Mouse (Mus musculus) G1E-ER4 (cell line): ENCODE results near the gene Ptch2. TPM values are rescaled to one million over a fixed set of nuclear protein-coding genes. Genes with fewer than 3 reads are reported as not detected.

Source experiments
- GATA1 ChIP-seq: IDR thresholded peaks from one replicate; pipeline ENCODE4 v1.8.0; 2012; ENCODE audit warnings: low read length, inconsistent platforms
- polyA plus RNA-seq: library from polyadenylated mRNA; stranded (reverse); fragments of >175 nt; gene quantifications from 2 replicates; pipeline ENCODE4 v1.2.3, GENCODE M21; 2012

The Ptch2 gene
- polyA plus RNA-seq, 1 experiment = 0.17 TPM

- TF ChIP-seq GATA1 = no peak
These were observed 55.5 kb downstream of the Ptch2 start for GRCm38 (mm10) chr4:117151416-117151815.

- TF ChIP-seq GATA1 = no peak
These were observed 56.8 kb downstream of the Ptch2 start for GRCm38 (mm10) chr4:117152714-117153113.

DNA sequence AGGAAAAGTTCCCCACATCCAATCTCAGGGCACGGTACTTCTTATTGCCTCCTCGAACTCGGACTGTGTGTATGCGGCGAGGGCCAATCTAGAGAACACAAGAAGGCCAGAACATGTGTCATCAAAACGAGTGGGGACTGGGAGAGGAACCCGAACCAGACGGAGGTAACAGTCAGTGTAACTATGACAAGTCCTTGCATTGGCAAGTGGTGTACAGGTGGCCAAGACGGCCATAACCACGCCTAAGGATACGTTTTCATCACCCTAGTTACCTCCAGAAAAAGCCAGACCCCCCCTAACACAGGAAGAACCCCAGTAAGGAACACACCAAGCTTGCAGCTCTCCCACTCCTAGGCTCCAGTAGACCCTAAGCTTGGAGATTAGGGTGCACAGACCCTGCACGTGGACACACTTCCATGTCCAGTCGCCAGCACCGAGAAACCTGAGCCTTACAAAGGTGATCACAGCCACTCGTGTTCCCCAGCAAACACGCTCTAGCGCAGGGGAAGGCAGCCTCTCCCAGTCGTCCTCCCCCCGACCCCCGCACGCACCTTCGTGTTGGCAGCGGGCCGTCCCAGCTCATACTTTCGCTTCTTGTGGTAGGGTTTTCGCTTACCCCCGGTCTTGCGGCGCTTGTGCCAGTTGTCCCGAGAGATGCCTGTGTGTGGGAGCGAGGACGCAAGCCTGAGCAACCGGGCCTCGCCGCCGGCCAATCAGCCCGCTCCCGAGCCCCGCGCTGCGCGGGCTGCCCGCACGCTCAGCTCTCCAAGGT is 59.3 kb downstream of the Ptch2 start:
- no peak for TF ChIP-seq GATA1

GRCm38 (mm10) chr4:117155792-117156355 is 60.0 kb downstream of the Ptch2 start, which contains the start of gene Rps8:
Rps8 (minus strand) TSS chr4:117156243.
- TF ChIP-seq GATA1 = no peak

GRCm38 (mm10) chr4:117156372-117156771 is 60.5 kb downstream of the Ptch2 start:
- no peak for TF ChIP-seq GATA1

DNA sequence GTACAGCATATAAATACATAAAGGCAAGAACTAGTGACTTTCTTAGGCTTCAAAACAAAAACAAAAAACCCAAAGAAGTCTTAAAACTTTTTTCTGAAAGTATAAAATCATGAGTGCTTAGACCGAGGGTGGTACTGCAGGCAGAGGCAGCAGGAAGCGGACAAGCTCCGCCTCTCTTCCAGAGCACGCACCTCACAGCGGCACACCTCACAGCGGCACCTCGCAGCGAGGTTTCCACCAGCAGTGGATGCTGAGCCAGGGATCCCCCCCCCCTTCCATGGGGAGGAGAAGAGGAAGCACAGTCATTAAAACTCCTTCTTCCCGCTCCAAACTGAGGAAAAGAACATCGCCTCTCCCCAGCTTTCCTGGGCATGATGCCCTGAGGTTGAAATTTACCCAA is 63.8 kb downstream of the Ptch2 start:
- no peak for TF ChIP-seq GATA1

- no peak for TF ChIP-seq GATA1
These were observed 65.3 kb downstream of the Ptch2 start for GRCm38 (mm10) chr4:117161183-117161582.

Other genes with a start within 250 kb of the Ptch2 start
- gene Zswim5, start 218.7 kb upstream of the Ptch2 start, polyA plus RNA-seq = not detected in 2 replicates
- 31.1 and 62.7 TPM in 2 replicates for gene Urod, start 101.7 kb upstream of the Ptch2 start, polyA plus RNA-seq
- gene Hectd3, start 100.8 kb upstream of the Ptch2 start, polyA plus RNA-seq = 10.5 and 24.4 TPM in 2 replicates
- gene Eif2b3, start 76.7 kb upstream of the Ptch2 start, polyA plus RNA-seq = 4.5 and 6.2 TPM in 2 replicates
- gene Btbd19, start 29.6 kb downstream of the Ptch2 start, polyA plus RNA-seq = 22.8 and 27.6 TPM in 2 replicates
- gene Tctex1d4, start 30.7 kb downstream of the Ptch2 start, polyA plus RNA-seq = 2.6 and 3.4 TPM in 2 replicates
- 6.5 and 9.7 TPM in 2 replicates for gene Plk3, start 37.9 kb downstream of the Ptch2 start, polyA plus RNA-seq
- 1,721 and 3,762 TPM in 2 replicates for gene Rps8, start 60.2 kb downstream of the Ptch2 start, polyA plus RNA-seq
- gene Kif2c, start 86.6 kb downstream of the Ptch2 start, polyA plus RNA-seq = 7.1 and 12.0 TPM in 2 replicates
- not detected in 2 replicates for gene Tmem53, start 155.9 kb downstream of the Ptch2 start, polyA plus RNA-seq
- gene Armh1, start 156.1 kb downstream of the Ptch2 start, polyA plus RNA-seq = not detected in 2 replicates